Mouse (Mus musculus) adrenal gland, postnatal 4 days (tissue): ENCODE results near the gene Rogdi. TPM values are rescaled to one million over a fixed set of nuclear protein-coding genes. Genes with fewer than 3 reads are reported as not detected.

Source experiments
- total RNA-seq, 2 experiments: library from RNA; stranded (reverse); gene quantifications; 2 replicates each; pipeline ENCODE4 v1.2.3; 2021

Rogdi gene
- total RNA-seq, 2 experiments from 2014 or later: 54.6 to 55.0 TPM

Other genes starting within 250 kb of the Rogdi start
- gene Cdip1, start 223.3 kb downstream of the Rogdi start, total RNA-seq: 100 to 1,000 TPM; 144 to 161 TPM
- gene 4930562C15Rik, start 178.1 kb downstream of the Rogdi start, total RNA-seq: under 1 TPM in 1 of 2 experiments, not detected in 1; 0.11 TPM
- 10 to 100 TPM; 32.7 to 36.3 TPM for gene Ubald1, start 133.2 kb downstream of the Rogdi start, total RNA-seq
- gene Mgrn1, start 127.3 kb downstream of the Rogdi start, total RNA-seq: 10 to 100 TPM; 91.7 to 96.1 TPM
- gene Nudt16l1, start 74.8 kb downstream of the Rogdi start, total RNA-seq: 100 to 1,000 TPM; 105 to 110 TPM
- 10 to 100 TPM; 51.9 to 60.5 TPM for gene Anks3, start 49.3 kb downstream of the Rogdi start, total RNA-seq
- gene Sept12, start 15.7 kb downstream of the Rogdi start, total RNA-seq: under 1 TPM in 1 of 2 experiments, not detected in 1; 0.22 TPM
- gene Smim22, start 6.3 kb downstream of the Rogdi start, total RNA-seq: 1 to 10 TPM in 1 of 2 experiments, not detected in 1; 2.2 TPM
- gene Glyr1, start 36.3 kb upstream of the Rogdi start, total RNA-seq: 100 to 1,000 TPM; 110 to 111 TPM
- 10 to 100 TPM; 41.2 to 43.4 TPM for gene Ubn1, start 36.5 kb upstream of the Rogdi start, total RNA-seq
- 1 to 10 TPM; 1.9 to 2.9 TPM for gene Ppl, start 118.9 kb upstream of the Rogdi start, total RNA-seq
- gene Sec14l5, start 133.6 kb upstream of the Rogdi start, total RNA-seq: under 1 TPM; 0.34 to 0.40 TPM
- 10 to 100 TPM; 23.0 to 25.2 TPM for gene Nagpa, start 190.5 kb upstream of the Rogdi start, total RNA-seq
- gene AU021092, start 208.7 kb upstream of the Rogdi start, total RNA-seq: 10 to 100 TPM; 17.6 to 23.8 TPM
- 10 to 100 TPM; 36.0 to 38.8 TPM for gene Alg1, start 220.1 kb upstream of the Rogdi start, total RNA-seq
- 10 to 100 TPM; 30.8 to 41.5 TPM for gene Eef2kmt, start 242.4 kb upstream of the Rogdi start, total RNA-seq